Mouse (Mus musculus): Measurements from ENCODE around the gene Gm4297. TPM values are rescaled to one million over a fixed set of nuclear protein-coding genes. Genes with fewer than 3 reads are reported as not detected.
"Not testable (repeated sequence)": the region's sequence is repeated elsewhere in the genome, so short reads cannot be mapped to it uniquely, and the experiment has no call there.

The Gm4297 gene
- total RNA-seq (2021) (not detected), polyA plus RNA-seq (2012; rRNA removed) (not detected in 2 replicates)
- long read RNA-seq, result 0 reads

GRCm38 (mm10) chrX:24574795-24575194 lies at the start of gene Gm4297:
Gene Gm4297 (minus strand): TSS chrX:24574895.
- not testable (repeated sequence) for DNase-seq

Small RNA genes within 50 kb of the gene (microRNA-seq; reads per million reads assigned to microRNA genes)
- gene Gm27839 (0 reads per million in 2 experiments), gene Gm27910 (0 reads per million in 2 experiments)

Other genes starting within 250 kb of the Gm4297 start
- not detected for gene Gm5934, start 74.1 kb downstream of the Gm4297 start, total RNA-seq (2021)
- gene Gm5934, start 74.1 kb downstream of the Gm4297 start, polyA plus RNA-seq (2012; rRNA removed), result not detected in 2 replicates
- not detected for gene Gm5935, start 200.3 kb upstream of the Gm4297 start, total RNA-seq (2021)
- not detected in 2 replicates for gene Gm5935, start 200.3 kb upstream of the Gm4297 start, polyA plus RNA-seq (2012; rRNA removed)